Mouse (Mus musculus) midbrain, postnatal 0 days (tissue): Measurements from ENCODE around the gene Adss. TPM values are rescaled to one million over a fixed set of nuclear protein-coding genes. Genes with fewer than 3 reads are reported as not detected.
"Not testable (repeated sequence)": the region's sequence is repeated elsewhere in the genome, so short reads cannot be mapped to it uniquely, and the experiment has no call there.

Experiments
- ATAC-seq: fragments of 200-750 bp; cut with Nextera tagmentation; 2 replicates; pipeline ENCODE4 v1.8.0; 2017; ENCODE audit warnings: moderate number of reproducible peaks, mild to moderate bottlenecking, moderate TSS enrichment, moderate library complexity; ENCODE audit not compliant: low FRiP score
- DNase-seq: peaks from one replicate; pipeline ENCODE4 v3.0.0-alpha.2; 2015; ENCODE audit warnings: low spot score
- H3K27ac ChIP-seq: fragments of 300-500 bp; sonication (generic); 2 replicates; pipeline ENCODE4 v1.5.1; 2014; ENCODE audit warnings: low read depth, mild to moderate bottlenecking, low read length, mixed read lengths
- H3K27me3 ChIP-seq: fragments of 300-500 bp; sonication (generic); 2 replicates; pipeline ENCODE4 v1.6.1; 2014; ENCODE audit warnings: low read length, control low read depth, mixed read lengths; ENCODE audit not compliant: insufficient read depth
- H3K36me3 ChIP-seq: fragments of 300-500 bp; sonication (generic); 2 replicates; pipeline ENCODE4 v1.6.1; 2014; ENCODE audit warnings: low read length, control low read depth, mixed read lengths; ENCODE audit not compliant: insufficient read depth
- H3K4me1 ChIP-seq: fragments of 300-500 bp; sonication (generic); 2 replicates; pipeline ENCODE4 v1.6.1; 2014; ENCODE audit warnings: mild to moderate bottlenecking, control low read depth, antibody characterized with exemption, low read length, mixed read lengths; ENCODE audit not compliant: insufficient read depth
- H3K4me2 ChIP-seq: fragments of 300-500 bp; sonication (generic); 2 replicates; pipeline ENCODE4 v1.6.1; 2014; ENCODE audit warnings: low read depth, mild to moderate bottlenecking, low read length, mixed read lengths; ENCODE audit not compliant: poor library complexity, severe bottlenecking
- H3K4me3 ChIP-seq: fragments of 300-500 bp; sonication (generic); 2 replicates; pipeline ENCODE4 v1.5.1; 2014; ENCODE audit warnings: low read depth, mild to moderate bottlenecking, low read length, moderate library complexity
- H3K9ac ChIP-seq: fragments of 300-500 bp; sonication (generic); replicated peaks from 2 replicates; pipeline ENCODE4 v1.6.1; 2014; ENCODE audit warnings: mild to moderate bottlenecking, low read length, moderate library complexity, mixed read lengths; ENCODE audit not compliant: poor library complexity, severe bottlenecking
- H3K9me3 ChIP-seq: fragments of 300-500 bp; sonication (generic); 2 replicates; pipeline ENCODE4 v1.6.1; 2016; ENCODE audit warnings: low read length, control low read depth
- CTCF ChIP-seq: IDR thresholded peaks from 2 replicates; pipeline ENCODE4 v1.5.1; 2016; ENCODE audit warnings: antibody characterized with exemption, mild to moderate bottlenecking
- whole genome bisulfite sequencing: fragments of 180-500 bp; shearing (Covaris S2); extraction: QIAGEN DNeasy Blood & Tissue Kit; methylation state at CpG from one replicate; pipeline ENCODE4 v1.1.7; 2014; 5-methylcytosine and 5-hydroxymethylcytosine counted together
- polyA plus RNA-seq: library from polyadenylated mRNA; unstranded; fragments of >200 nt; fragmentation: Nextera tagmentation; extraction: Ambion mirVana; gene quantifications from 2 replicates; pipeline ENCODE4 v1.2.1, GENCODE M21; 2015
- total RNA-seq: library from RNA; depleted of rRNA; stranded (reverse); fragments of >200 nt; gene quantifications from 2 replicates; pipeline ENCODE4 v1.2.3, GENCODE M21; 2014; rRNA removed

Gene Adss
- total RNA-seq = 62.9 and 81.3 TPM in 2 replicates
- polyA plus RNA-seq = 49.6 and 52.6 TPM in 2 replicates

DNA sequence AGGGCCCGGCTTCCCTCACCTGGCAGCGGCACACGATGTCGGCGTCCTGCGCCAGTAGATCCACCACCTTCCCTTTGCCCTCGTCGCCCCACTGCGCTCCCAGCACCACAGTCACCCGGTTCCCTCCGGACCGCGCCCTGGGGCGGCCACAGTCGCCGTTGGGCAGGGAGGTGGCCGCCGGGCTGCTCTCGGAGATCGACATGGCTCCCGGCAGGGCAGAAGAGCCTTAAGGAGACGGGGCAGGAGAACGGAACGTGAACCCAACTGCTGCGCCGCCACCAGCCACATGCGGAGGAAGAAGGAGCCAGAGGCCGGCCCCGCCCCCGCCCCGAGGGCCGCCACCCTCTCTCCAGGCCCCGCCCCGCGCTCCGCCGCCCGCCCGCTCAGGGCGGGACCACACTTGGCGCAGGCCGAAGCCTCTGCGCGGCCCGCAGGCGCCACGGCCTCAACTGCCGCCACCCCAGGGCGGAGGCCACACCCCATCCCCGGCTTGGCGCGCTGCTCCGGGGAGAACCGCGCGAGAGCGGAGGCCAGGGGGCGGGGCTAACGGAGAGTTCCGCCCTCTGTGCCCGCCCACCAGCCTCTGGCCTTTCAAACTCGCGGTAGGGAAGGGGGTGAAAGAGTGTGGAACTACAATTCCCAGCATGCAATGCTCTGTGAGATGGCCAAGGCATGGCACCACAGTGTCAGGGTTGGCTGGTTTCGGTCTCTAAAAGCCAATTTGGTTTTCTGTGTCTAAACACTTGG is at the start of gene Adss:
Gene Adss (minus strand): TSS at position 319 of the 747 bp plus-strand sequence.
- TF ChIP-seq CTCF = no peak
- peak within 1 kb of the TSS; percentile 68 for H3K4me2 ChIP-seq
- no peaks in the 10 kb centered on the region for H3K27me3 ChIP-seq
- H3K4me1 ChIP-seq = no peaks in the 10 kb centered on the region; the same call in 1 of the 2 replicates
- H3K27ac ChIP-seq = peak within 1 kb of the TSS; percentile 80
- H3K9ac ChIP-seq = peak within 1 kb of the TSS; percentile 75
- H3K9me3 ChIP-seq = no peaks in the 10 kb centered on the region
- DNase-seq = peak; percentile 98
- ATAC-seq = peak; percentile 99
- under 1% methylated on average over 48 of the region's 64 CpGs for WGBS
- H3K36me3 ChIP-seq = no peaks in the 10 kb centered on the region
- peak within 1 kb of the TSS; percentile 66 for H3K4me3 ChIP-seq

DNA sequence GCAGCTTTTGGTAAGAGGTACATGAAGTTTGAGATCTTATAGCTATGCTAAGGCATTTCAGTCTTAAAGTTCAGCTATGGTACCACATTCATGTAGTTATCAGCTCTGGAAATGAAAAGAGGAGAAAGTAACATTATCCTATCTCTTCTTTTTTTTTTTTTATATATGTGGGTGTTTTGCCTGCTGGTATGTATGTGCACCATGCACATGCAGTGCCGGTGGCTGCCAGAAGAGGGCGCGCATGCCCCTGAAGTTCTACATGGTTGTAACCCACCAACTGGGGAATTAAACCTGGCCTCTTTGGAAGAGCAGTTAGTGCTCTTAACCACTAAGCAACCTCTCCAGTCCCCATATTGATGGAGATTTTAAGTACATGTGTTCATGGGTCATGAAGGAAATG is 49.5 kb upstream of the Adss start:
- H3K4me2 ChIP-seq, H3K36me3 ChIP-seq, H3K9me3 ChIP-seq, H3K4me1 ChIP-seq, H3K4me3 ChIP-seq, H3K9ac ChIP-seq, H3K27ac ChIP-seq, ATAC-seq, H3K27me3 ChIP-seq, DNase-seq: not testable (repeated sequence)
- peak; percentile 13; the same call in 1 of the 2 replicates for TF ChIP-seq CTCF
- WGBS = 60% methylated on average over 3 of the region's 3 CpGs

DNA sequence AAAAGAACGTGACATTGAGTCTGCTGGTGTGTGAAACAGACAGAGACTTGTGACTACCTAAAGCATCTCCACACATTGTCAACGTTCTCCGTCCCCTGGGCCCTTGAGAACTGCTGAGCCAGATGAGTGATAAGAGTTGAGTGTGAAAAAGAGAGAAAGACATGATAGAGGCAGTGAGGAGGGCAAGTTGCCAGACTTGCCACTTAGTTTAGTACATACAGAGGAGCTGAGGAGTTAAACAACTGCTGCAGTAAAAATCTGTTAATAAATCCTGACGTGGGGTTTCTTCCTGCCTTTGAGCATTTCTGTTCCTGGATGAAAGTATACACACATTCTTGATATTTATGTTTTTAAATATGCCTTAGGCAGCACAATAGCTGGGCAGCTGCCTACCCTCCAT is 31.5 kb upstream of the Adss start:
- WGBS = 70% methylated on average over 4 of the region's 4 CpGs
- H3K4me1 ChIP-seq = not testable (repeated sequence)

DNA sequence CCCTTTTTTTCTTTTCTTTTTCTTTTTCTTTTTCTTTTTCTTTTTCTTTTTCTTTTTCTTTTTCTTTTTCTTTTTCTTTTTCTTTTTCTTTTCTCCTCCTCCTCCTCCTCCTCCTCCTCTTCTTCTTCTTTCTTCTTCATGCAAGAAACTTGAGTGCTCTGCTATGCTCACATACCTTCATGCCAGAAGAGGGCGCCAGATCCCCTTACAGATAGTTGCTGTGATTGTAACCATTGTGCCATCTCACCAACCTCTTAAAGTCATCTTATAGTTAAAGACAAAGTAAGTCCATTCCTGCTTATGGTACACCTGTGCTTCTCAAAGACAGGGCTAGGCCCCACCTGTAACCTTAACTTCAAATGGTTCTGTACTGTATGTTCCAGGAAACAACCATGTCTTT is 10.5 kb upstream of the Adss start:
- 27% methylated on average over 1 of the region's 1 CpGs for WGBS
- H3K36me3 ChIP-seq, H3K4me2 ChIP-seq, DNase-seq, H3K9ac ChIP-seq, H3K9me3 ChIP-seq, H3K27ac ChIP-seq, H3K4me3 ChIP-seq, H3K4me1 ChIP-seq, H3K27me3 ChIP-seq, ATAC-seq: not testable (repeated sequence)
- peak; percentile 51 for TF ChIP-seq CTCF

More for the DNA sequence above, 31.5 kb upstream of the Adss start:
- ATAC-seq, H3K4me3 ChIP-seq, H3K9me3 ChIP-seq, H3K9ac ChIP-seq, H3K27ac ChIP-seq, DNase-seq, H3K36me3 ChIP-seq, H3K27me3 ChIP-seq, H3K4me2 ChIP-seq: not testable (repeated sequence)

DNA sequence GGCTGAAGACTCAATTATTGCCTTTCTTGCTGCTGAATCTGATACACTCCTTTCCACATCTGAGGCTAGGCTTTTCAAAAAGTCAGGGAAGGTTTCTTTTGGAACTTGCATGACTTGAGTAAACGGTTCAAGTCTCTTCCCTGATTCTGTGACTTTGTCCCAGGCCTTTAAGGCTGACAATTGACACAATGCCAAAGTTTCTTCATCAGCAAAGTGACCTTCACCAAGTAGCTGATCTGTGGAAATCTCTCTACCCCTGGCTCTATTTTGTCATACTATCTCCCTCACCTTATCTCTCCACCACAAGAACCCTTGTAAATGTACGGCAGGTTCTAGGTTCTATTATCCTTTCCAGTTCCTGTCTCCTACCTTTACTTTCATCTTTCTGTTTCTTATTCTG is 7.2 kb upstream of the Adss start:
- H3K36me3 ChIP-seq = no peaks in the 10 kb centered on the region
- WGBS = 88% methylated on average over 2 of the region's 2 CpGs
- H3K4me1 ChIP-seq = no peaks in the 10 kb centered on the region
- H3K27ac ChIP-seq = no peak overlapping the region
- no peaks in the 10 kb centered on the region for H3K27me3 ChIP-seq
- TF ChIP-seq CTCF = no peak
- H3K9ac ChIP-seq = no peak overlapping the region
- DNase-seq = no peak
- H3K9me3 ChIP-seq = no peaks in the 10 kb centered on the region
- no peak overlapping the region for H3K4me2 ChIP-seq
- H3K4me3 ChIP-seq = no peak overlapping the region
- ATAC-seq = no peak

DNA sequence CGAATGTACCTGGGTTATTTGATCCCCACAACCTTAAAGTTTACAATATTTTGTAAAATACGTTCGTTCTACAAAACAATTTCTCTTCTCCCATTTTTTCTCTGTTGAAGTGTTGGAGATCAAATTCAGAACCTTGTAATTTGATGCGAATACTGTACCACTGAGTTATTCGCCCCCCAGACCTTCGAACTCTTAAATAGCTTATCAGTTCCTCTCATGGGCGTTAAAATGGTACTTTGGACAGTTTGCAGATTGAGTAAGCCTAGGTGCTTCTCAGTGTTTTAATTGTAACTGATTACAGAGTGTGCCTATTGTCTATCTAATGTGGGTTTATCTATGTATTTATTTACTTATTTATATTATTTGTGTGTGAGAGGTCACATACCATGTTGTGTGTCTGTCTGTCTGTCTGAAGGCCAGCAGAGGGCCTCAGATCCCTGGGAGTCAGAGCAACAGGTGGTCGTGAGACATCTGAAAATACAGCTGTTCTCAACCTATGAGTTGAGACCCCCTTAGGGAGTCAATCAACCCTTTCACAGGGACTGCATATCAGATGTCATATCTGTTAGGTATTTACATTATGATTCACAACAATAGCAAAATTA is 942 bp upstream of the Adss start:
- no peaks in the 10 kb centered on the region for H3K9me3 ChIP-seq
- no peak overlapping the region for H3K9ac ChIP-seq
- WGBS = 76% methylated on average over 8 of the region's 8 CpGs
- no peaks in the 10 kb centered on the region for H3K27me3 ChIP-seq
- no peak for DNase-seq
- H3K27ac ChIP-seq = no peak overlapping the region
- no peak for ATAC-seq
- peak; percentile 35; the same call in 1 of the 2 replicates for TF ChIP-seq CTCF
- H3K4me2 ChIP-seq = 0 out of 2 replicates have a peak overlapping the region, but pooled peaks have one; percentile 68
- no peak overlapping the region for H3K4me3 ChIP-seq
- no peaks in the 10 kb centered on the region for H3K36me3 ChIP-seq
- no peaks in the 10 kb centered on the region; the same call in 1 of the 2 replicates for H3K4me1 ChIP-seq
